Mouse (Mus musculus) bone marrow macrophage, adult 2 months (primary cell): ENCODE data around the gene Slc35c1. TPM values are rescaled to one million over a fixed set of nuclear protein-coding genes. Genes with fewer than 3 reads are reported as not detected.
A peak's percentile ranks its signal among the peaks of the same experiment; 100 is the strongest.

ENCODE experiments used
- H3K27ac ChIP-seq: 2 replicates; pipeline ENCODE4 v1.5.1; 2012; ENCODE audit warnings: low read depth, low read length; ENCODE audit not compliant: insufficient read depth
- H3K4me1 ChIP-seq: 2 replicates; pipeline ENCODE4 v1.6.1; 2012; ENCODE audit warnings: low read length; ENCODE audit not compliant: control insufficient read depth, insufficient read depth
- H3K4me3 ChIP-seq: 2 replicates; pipeline ENCODE4 v1.5.1; 2012; ENCODE audit warnings: mild to moderate bottlenecking, low read length, moderate library complexity; ENCODE audit not compliant: insufficient read depth
- CTCF ChIP-seq: IDR thresholded peaks from 2 replicates; pipeline ENCODE4 v1.5.1; 2012; ENCODE audit warnings: low read depth, mild to moderate bottlenecking, low read length, moderate library complexity
- POLR2A ChIP-seq: IDR thresholded peaks from 2 replicates; pipeline ENCODE4 v1.6.1; 2012; ENCODE audit warnings: mild to moderate bottlenecking, low read depth, low read length, borderline replicate concordance
- polyA plus RNA-seq: library from polyadenylated mRNA; stranded (reverse); fragments of >200 nt; gene quantifications from 2 replicates; pipeline ENCODE4 v1.2.4, GENCODE M21; 2012; ENCODE audit not compliant: missing spikeins, insufficient read depth, insufficient read length

Slc35c1 gene
- 22.8 and 27.4 TPM in 2 replicates for polyA plus RNA-seq

DNA sequence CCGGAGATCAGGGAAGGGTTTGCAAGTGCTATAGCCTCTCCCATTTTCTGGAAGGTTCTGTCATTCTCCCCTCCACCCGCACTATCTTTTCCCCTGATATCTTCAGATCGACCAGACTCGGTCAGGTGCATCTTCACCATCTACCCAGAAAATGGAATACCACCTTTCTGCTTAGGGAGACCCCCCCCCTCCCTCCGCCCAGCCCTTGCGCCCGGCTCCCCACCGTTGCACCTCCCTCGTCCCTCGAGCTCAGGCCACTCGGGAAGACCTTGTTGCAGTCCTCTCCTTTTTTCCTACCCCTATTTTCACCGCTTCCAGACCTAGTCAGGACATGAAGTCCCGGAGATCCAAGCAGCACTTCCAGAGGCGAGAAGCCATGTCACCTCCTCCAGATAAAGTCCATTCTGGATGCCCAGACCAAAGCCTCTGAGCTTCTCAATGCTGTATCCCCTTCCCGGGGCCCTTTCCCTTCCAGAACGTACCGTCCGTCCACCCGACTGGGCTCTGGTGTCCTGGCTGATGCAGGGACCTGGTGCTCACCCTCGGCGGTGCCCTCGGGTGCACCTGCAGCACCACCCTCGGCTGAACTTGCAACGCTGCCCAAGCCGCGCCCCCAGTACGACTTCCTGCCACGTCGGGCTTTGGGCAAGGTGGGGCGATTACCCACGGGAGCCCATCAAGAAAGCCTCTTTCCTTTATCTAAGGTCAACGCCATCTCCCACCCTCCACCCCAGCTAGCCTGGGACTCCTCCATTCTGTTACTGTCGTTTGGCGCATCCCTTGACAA is at the start of gene Slc35c1:
TSS of gene Slc35c1 (minus strand) at position 618 of the 787 bp plus-strand sequence.
- TF ChIP-seq CTCF (no peak), POLR2A (no peak)
- Histone ChIP-seq H3K4me3 (peak within 1 kb of the TSS; percentile 91), H3K4me1 (peaks cover 33% of the 10 kb centered on the region), H3K27ac (peak within 1 kb of the TSS; percentile 83)

DNA sequence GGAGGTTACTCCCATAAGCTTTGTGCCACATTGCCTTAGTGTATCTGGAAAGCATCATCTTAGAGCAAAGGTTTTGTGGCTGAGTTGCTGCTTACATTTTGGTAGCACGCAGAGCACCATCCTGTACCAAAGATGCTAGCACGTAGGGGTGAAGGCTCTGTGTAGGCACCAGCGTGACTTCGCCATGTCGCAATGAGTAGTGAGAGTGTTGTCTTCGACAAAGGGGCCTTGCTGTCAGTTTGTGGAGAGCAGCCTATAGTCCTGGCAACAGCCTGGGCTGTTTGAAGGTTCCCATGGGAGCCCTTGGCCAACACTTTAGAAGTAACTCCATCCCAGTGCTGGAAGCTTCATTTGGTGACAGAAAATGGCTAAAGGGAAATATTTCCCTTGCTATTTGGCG is 45.0 kb upstream of the Slc35c1 start:
- H3K4me3 ChIP-seq, result no peak overlapping the region
- no peaks in the 10 kb centered on the region for H3K4me1 ChIP-seq
- no peak overlapping the region for H3K27ac ChIP-seq
- TF ChIP-seq POLR2A (no peak), CTCF (no peak)

DNA sequence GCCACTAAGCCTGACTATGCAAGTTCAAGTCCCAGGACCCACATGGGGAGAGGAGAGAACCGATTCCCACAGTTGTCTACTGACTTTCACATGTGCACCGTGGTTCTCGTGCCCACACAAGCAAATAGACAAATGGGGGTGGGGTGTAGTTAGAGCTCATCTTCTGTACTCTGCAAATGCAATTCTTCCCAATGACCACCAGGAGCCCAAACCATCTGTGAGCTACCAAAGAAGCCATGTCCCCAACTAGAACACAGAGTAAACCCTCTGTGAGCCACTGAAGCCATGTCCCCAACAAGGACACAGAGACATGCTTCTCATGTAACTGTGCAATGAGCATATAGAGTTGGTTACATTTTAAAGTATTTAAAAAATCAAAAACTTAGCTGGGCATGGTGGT is 43.1 kb upstream of the Slc35c1 start:
- H3K4me1 ChIP-seq, result no peaks in the 10 kb centered on the region
- no peak overlapping the region for H3K27ac ChIP-seq
- TF ChIP-seq CTCF, result no peak
- TF ChIP-seq POLR2A, result no peak
- H3K4me3 ChIP-seq, result no peak overlapping the region

DNA sequence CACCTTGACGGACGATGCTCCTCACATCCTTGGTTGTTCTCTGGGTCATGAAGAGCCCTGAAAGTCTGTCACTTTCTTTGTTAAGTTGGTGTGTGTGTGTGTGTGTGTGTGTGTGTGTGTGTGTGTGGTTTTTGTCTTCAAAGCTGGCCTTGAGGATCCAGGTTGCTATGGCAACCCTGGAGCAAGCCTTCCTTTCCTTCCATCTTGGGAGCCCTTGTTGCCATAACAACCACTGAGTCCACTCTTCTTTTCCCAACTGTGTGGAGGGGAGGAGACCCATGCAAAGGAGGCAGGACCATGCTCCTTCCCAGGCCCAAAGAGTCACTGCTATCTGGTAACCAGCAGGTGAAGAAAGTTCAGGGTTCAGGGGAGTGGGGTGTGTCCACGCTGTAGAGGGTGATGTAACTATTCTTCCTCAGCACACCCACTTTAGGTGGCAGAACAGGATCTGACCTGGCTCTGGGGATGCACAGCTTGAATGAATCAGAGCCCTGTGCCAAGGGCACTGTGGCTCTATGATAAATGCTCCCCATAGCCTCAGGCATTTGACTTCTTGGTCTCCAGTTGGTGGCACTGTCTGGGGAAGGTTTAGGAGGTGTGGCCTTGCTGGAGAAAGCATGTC is 39.5 kb upstream of the Slc35c1 start:
- Histone ChIP-seq H3K27ac (no peak overlapping the region), H3K4me1 (peaks cover under 1% of the 10 kb centered on the region), H3K4me3 (no peak overlapping the region)
- TF ChIP-seq CTCF (no peak), POLR2A (no peak)

DNA sequence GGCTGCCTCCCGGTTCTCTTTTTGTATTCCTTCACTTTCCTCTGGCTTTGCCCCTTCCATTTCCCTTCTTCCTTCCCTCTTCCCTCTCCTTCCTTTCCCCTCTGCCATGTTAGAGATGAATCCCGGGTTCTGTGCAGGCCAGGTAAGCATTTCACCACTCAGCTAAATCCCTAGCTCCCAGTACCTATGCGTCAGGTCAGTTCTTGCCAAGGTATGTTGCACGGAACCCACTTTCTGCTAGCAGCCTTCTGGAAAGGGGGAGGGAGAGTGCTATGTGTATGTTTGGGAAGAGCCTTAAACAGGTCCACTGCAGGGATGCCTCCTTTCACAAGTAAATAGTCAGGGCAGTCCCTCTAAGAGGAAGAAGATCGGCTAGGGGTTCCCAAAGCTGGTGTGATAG is 36.8 kb upstream of the Slc35c1 start:
- Histone ChIP-seq H3K27ac (no peak overlapping the region), H3K4me1 (peaks cover 10% of the 10 kb centered on the region), H3K4me3 (no peak overlapping the region)
- TF ChIP-seq CTCF (no peak), POLR2A (no peak)

DNA sequence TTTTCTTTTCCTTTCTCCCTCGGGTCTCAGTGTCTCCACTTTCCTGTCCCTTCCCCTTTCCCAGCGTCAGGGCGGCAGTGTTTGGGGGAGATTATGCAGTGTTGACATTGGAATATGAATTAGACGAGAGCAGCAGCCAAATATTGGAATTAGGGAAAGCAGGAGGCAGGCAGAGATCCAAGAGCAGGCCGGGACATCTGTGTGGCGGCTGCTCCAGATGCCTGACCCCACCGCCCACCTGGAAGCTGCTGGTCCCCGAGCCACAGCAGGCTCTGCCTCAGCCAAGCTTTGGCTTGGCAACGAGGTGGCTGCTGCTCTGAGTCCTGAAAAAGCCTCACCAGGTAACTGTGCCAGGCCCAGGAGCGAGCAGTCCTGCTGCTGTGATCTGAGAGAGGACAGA is 36.3 kb upstream of the Slc35c1 start:
- H3K4me3 ChIP-seq, result no peak overlapping the region
- TF ChIP-seq POLR2A (no peak), CTCF (no peak)
- H3K27ac ChIP-seq, result no peak overlapping the region
- H3K4me1 ChIP-seq, result peaks cover 10% of the 10 kb centered on the region

DNA sequence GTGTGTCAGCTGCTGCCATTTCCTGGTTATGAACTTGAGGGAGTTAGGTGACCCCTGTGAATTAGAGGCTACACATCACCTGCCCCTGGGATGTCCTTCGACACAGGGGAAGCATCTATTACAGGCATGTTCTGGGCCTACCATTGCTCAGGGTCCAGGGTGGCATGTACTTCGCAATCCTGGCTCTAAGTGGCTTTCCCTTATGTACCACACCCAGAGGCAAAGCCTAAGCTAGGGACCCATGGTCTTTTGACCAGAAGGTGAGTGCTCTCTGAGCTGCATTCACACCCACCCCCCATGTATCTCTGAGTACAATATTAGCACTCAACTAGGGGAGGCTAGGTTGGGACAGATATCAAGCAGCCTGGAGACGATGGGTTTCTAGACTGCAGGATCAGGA is 34.6 kb upstream of the Slc35c1 start:
- Histone ChIP-seq H3K4me3 (no peak overlapping the region), H3K4me1 (peaks cover 10% of the 10 kb centered on the region), H3K27ac (no peak overlapping the region)
- TF ChIP-seq CTCF, result no peak
- TF ChIP-seq POLR2A, result no peak

DNA sequence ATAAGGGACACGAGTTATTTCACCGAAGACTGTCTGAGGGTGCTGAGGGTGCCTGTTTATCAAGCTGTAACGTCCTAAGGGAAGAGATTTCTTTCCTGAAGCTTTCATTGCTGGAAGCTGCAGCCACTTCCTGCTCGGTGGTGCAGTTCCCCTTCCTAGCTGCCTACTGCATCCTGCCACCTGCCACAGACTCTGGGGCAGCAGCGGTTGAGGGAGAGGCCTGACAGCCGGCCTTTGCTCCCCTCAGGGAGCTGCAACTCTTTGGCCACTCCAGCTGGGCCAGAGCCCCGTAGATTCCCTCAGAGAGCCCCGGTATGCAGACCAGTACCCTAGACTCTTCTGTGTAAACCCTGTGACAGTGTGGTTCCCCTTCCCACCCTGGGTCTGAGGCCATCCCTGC is 34.1 kb upstream of the Slc35c1 start:
- TF ChIP-seq POLR2A, result no peak
- TF ChIP-seq CTCF, result no peak
- Histone ChIP-seq H3K27ac (no peak overlapping the region), H3K4me3 (no peak overlapping the region), H3K4me1 (peaks cover 10% of the 10 kb centered on the region)

DNA sequence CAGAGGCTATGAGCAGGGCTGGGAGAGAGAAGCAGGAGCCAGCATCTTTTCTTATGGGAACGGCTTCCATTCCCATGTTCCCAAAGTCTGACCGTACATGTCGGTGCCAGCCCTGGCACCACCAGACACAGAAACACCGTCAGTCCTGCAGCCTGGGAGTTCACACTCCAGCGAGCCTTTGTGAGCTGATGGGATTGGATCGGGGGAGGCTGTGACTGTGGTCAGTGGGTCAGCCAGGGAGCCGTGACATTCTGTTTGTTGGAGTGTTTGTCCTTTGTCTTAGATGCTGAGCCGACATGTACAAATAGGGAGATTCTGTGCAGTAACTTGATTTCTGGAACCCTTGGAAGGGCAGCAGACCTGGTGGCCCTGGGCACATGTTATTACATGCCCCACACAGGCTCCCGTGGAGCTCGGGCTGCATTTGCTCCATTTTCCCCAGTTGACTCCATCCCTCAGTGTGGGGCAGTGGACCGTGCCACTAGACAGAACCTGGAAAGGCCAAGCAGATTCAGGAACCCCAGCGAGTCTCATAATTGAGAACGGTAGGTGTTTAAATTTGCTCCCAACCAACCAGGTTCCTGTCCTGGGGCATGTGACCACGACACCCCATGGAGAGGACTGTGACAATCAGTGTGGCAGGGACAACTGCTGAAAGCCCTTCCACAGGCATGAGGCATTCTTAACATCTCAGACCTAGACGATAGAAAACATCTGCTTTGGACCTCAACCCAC is 33.5 kb upstream of the Slc35c1 start:
- Histone ChIP-seq H3K4me3 (no peak overlapping the region), H3K4me1 (peaks cover 10% of the 10 kb centered on the region), H3K27ac (no peak overlapping the region)
- TF ChIP-seq CTCF, result no peak
- no peak for TF ChIP-seq POLR2A

DNA sequence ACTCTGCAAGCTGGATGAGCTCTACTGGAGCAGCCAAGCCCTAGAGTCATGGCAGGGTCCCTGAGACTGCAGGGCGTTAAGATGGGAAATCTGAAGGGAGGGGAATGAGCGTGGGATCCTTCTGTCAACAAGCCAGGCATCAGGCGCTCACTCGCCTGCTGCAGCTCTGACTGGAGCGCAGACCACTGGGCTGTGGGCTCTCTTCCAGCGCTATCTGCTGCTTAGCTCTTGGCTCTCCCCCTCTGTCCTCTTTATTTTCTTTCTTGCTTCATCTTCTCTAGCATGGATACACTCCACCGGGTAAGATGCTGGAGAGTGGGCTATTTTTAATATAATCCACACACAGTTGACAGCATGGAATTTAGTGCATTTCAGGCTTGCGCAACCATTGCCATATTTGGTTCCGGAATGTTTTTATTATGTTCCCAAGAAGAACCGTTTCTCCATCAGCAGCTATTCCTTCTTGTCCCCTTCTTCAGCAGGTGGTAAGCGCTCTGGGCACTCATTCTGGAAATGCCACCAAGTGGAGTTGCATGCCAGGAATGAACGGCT is 31.7 kb upstream of the Slc35c1 start:
- H3K27ac ChIP-seq, result no peak overlapping the region
- TF ChIP-seq CTCF (no peak), POLR2A (no peak)
- peaks cover 10% of the 10 kb centered on the region for H3K4me1 ChIP-seq
- H3K4me3 ChIP-seq, result no peak overlapping the region
